24 mouse cellular contexts compared by ENCODE assay signal in genomic region chr14:86297991-86298390, GRCm38 (mm10).
"Had no signal": no experiment of that assay in that cellular context is flagged by ENCODE, and none has a peak within 500 bp of the region (broad histone marks: within the 10 kb centered on the region; RNA-seq: fewer than 3 reads in every experiment).

No protein-coding gene starts in this region.

- H3K27me3 ChIP-seq: heart, embryonic 12.5 days; hindbrain, embryonic 13.5 days; hindbrain, embryonic 15.5 days; limb, embryonic 12.5 days; liver, embryonic 13.5 days; liver, embryonic 15.5 days had no signal

- ATAC-seq: forebrain, embryonic 16.5 days; hindbrain, postnatal 0 days; intestine, embryonic 16.5 days; liver, postnatal 0 days had no signal

- H3K36me3 ChIP-seq: heart, embryonic 10.5 days; heart, embryonic 12.5 days; hindbrain, embryonic 13.5 days; hindbrain, embryonic 15.5 days; limb, embryonic 10.5 days; limb, embryonic 12.5 days; liver, embryonic 13.5 days; liver, embryonic 15.5 days had no signal

- H3K9ac ChIP-seq: heart, embryonic 12.5 days; hindbrain, embryonic 13.5 days; hindbrain, embryonic 15.5 days; limb, embryonic 12.5 days; liver, embryonic 13.5 days; liver, embryonic 15.5 days; liver, postnatal 0 days had no signal

- H3K27ac ChIP-seq: gastrocnemius, adult 2 months; heart, embryonic 10.5 days; hindbrain, embryonic 13.5 days; hindbrain, embryonic 15.5 days; hindbrain, postnatal 0 days; kidney, postnatal 0 days; left cerebral cortex, adult 2 months; limb, embryonic 10.5 days; limb, embryonic 12.5 days; liver, embryonic 13.5 days; liver, embryonic 15.5 days had no signal

- DNase-seq: gastrocnemius, adult 2 months; gastrocnemius, postnatal 10 days; gastrocnemius, postnatal 25 days; heart, adult 18-20 months; heart, postnatal 10 days; heart, postnatal 4 days; layer of hippocampus, adult 9-11 months; layer of hippocampus, postnatal 36 days; liver; liver, embryonic 13.5 days; liver, postnatal 0 days had no signal

- H3K9me3 ChIP-seq: heart, embryonic 10.5 days; hindbrain, embryonic 13.5 days; hindbrain, embryonic 15.5 days; limb, embryonic 10.5 days; limb, embryonic 12.5 days; liver, embryonic 13.5 days; liver, embryonic 15.5 days had no signal

- H3K4me2 ChIP-seq: heart, embryonic 12.5 days; hindbrain, embryonic 13.5 days; hindbrain, embryonic 15.5 days; limb, embryonic 12.5 days; liver, embryonic 11.5 days; liver, embryonic 13.5 days; liver, embryonic 15.5 days had no signal

- H3K4me1 ChIP-seq: heart, embryonic 10.5 days; hindbrain, embryonic 13.5 days; hindbrain, embryonic 15.5 days; limb, embryonic 10.5 days; limb, embryonic 12.5 days; liver, embryonic 13.5 days; liver, embryonic 15.5 days had no signal

- H3K4me3 ChIP-seq: gastrocnemius, adult 2 months; heart, embryonic 10.5 days; heart, embryonic 12.5 days; hindbrain, embryonic 13.5 days; hindbrain, embryonic 15.5 days; left cerebral cortex, adult 2 months; limb, embryonic 10.5 days; limb, embryonic 12.5 days; liver, embryonic 13.5 days; liver, embryonic 15.5 days had no signal
